Mouse (Mus musculus) liver, postnatal 0 days (tissue): ENCODE results near the gene Tspan13. TPM values are rescaled to one million over a fixed set of nuclear protein-coding genes. Genes with fewer than 3 reads are reported as not detected.

Experiments
- ATAC-seq: fragments of 200-750 bp; cut with Nextera tagmentation; 2 replicates; pipeline ENCODE4 v1.8.0; 2017; ENCODE audit warnings: mild to moderate bottlenecking, moderate library complexity
- DNase-seq: peaks from one replicate; pipeline ENCODE4 v3.0.0-alpha.2; 2016
- H3K27ac ChIP-seq: fragments of 300-500 bp; sonication (generic); 2 replicates; pipeline ENCODE4 v1.5.1; 2014; ENCODE audit warnings: antibody characterized with exemption, moderate library complexity, mild to moderate bottlenecking, low read depth
- H3K27me3 ChIP-seq: fragments of 300-500 bp; sonication (generic); 2 replicates; pipeline ENCODE4 v1.6.1; 2014; ENCODE audit warnings: low read length, control low read depth, mixed read lengths; ENCODE audit not compliant: insufficient read depth
- H3K36me3 ChIP-seq: fragments of 300-500 bp; sonication (generic); replicated peaks from 2 replicates; pipeline ENCODE4 v1.6.1; 2014; ENCODE audit warnings: mild to moderate bottlenecking, control low read depth, low read length, moderate library complexity, mixed read lengths; ENCODE audit not compliant: insufficient read depth
- H3K4me1 ChIP-seq: fragments of 300-500 bp; sonication (generic); 2 replicates; pipeline ENCODE4 v1.6.1; 2014; ENCODE audit warnings: antibody characterized with exemption, mild to moderate bottlenecking, control low read depth; ENCODE audit not compliant: insufficient read depth
- H3K4me2 ChIP-seq: fragments of 300-500 bp; sonication (generic); 2 replicates; pipeline ENCODE4 v1.6.1; 2014; ENCODE audit warnings: low read depth, mild to moderate bottlenecking, low read length, moderate library complexity, mixed read lengths
- H3K4me3 ChIP-seq: fragments of 300-500 bp; sonication (generic); 2 replicates; pipeline ENCODE4 v1.5.1; 2014; ENCODE audit warnings: low read depth, low read length
- H3K9ac ChIP-seq: fragments of 300-500 bp; sonication (generic); replicated peaks from 2 replicates; pipeline ENCODE4 v1.6.1; 2014; ENCODE audit warnings: mild to moderate bottlenecking, moderate library complexity
- H3K9me3 ChIP-seq: fragments of 300-500 bp; sonication (generic); 2 replicates; pipeline ENCODE4 v1.6.1; 2016; ENCODE audit warnings: mild to moderate bottlenecking, control low read depth, low read length, mixed read lengths
- CTCF ChIP-seq: sonication (generic); IDR thresholded peaks from 2 replicates; pipeline ENCODE4 v1.5.1; 2016; ENCODE audit warnings: antibody characterized with exemption, low read depth
- EP300 ChIP-seq: IDR thresholded peaks from 2 replicates; pipeline ENCODE4 v1.6.1; 2016; ENCODE audit warnings: antibody characterized with exemption, low read depth, mild to moderate bottlenecking
- WGBS: fragments of 180-500 bp; shearing (Covaris S2); extraction: QIAGEN DNeasy Blood & Tissue Kit; methylation state at CpG from one replicate; pipeline ENCODE4 v1.1.7; 2014; ENCODE audit not compliant: insufficient replicate concordance; 5-methylcytosine and 5-hydroxymethylcytosine counted together
- polyA plus RNA-seq: library from polyadenylated mRNA; unstranded; fragments of >200 nt; fragmentation: Nextera tagmentation; extraction: Ambion mirVana; gene quantifications from 2 replicates; pipeline ENCODE4 v1.2.1, GENCODE M21; 2015

Tspan13 gene
- polyA plus RNA-seq, 1 experiment from 2014 or later = 19.7 TPM

- Histone ChIP-seq H3K4me3 (no peak overlapping the region), H3K4me1 (peaks cover 7% of the 10 kb centered on the region; the same call in 1 of the 2 replicates), H3K9ac (no peak overlapping the region), H3K9me3 (no peaks in the 10 kb centered on the region), H3K4me2 (no peak overlapping the region), H3K36me3 (no peaks in the 10 kb centered on the region), H3K27ac (no peak overlapping the region), H3K27me3 (0 out of 2 replicates have a peak, but pooled peaks cover 4% of the 10 kb centered on the region)
- TF ChIP-seq CTCF (no peak), EP300 (no peak)
- WGBS = 62% methylated on average over 5 of the region's 5 CpGs
- DNase-seq (no peak), ATAC-seq (no peak)
These were observed 62.7 kb downstream of the Tspan13 start for GRCm38 (mm10) chr12:35979625-35980024.

GRCm38 (mm10) chr12:35977633-35978246 is 64.6 kb downstream of the Tspan13 start:
- Histone ChIP-seq H3K4me3 (no peak overlapping the region), H3K4me2 (no peak overlapping the region), H3K9ac (no peak overlapping the region), H3K27ac (no peak overlapping the region), H3K27me3 (0 out of 2 replicates have a peak, but pooled peaks cover 4% of the 10 kb centered on the region), H3K4me1 (0 out of 2 replicates have a peak, but pooled peaks cover 4% of the 10 kb centered on the region), H3K9me3 (no peaks in the 10 kb centered on the region), H3K36me3 (no peaks in the 10 kb centered on the region)
- ATAC-seq (no peak), DNase-seq (no peak)
- no peak for TF ChIP-seq EP300
- WGBS = 51% methylated on average over 6 of the region's 6 CpGs

- no peak overlapping the region for H3K9ac ChIP-seq
- H3K27me3 ChIP-seq = 0 out of 2 replicates have a peak, but pooled peaks cover 4% of the 10 kb centered on the region
- H3K36me3 ChIP-seq = no peaks in the 10 kb centered on the region
- ATAC-seq (no peak), DNase-seq (no peak)
- no peak overlapping the region for H3K4me2 ChIP-seq
- no peak overlapping the region for H3K27ac ChIP-seq
- WGBS = 55% methylated on average over 3 of the region's 3 CpGs
- H3K9me3 ChIP-seq = no peaks in the 10 kb centered on the region
- TF ChIP-seq CTCF (no peak), EP300 (no peak)
- H3K4me1 ChIP-seq = no peaks in the 10 kb centered on the region
- no peak overlapping the region for H3K4me3 ChIP-seq
These were observed 66.4 kb downstream of the Tspan13 start for GRCm38 (mm10) chr12:35975898-35976297.

DNA sequence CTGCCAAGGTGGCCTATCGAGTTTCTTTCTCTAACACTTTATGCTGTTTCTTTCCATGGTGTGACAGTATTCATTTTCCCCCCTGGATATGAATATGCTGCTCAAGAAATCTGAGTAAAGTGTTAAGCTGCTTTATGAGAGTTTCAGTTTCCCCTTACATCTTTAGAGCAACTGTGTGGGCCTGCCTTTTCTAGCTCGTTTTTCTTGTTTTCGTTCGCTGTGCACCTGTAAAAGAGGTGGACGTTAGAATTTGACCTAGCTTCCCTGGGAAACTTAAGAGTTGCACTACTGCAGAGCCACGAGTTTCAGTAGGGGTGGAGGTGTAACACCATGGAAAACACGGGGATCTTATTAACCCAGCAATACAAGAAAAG is 75.5 kb downstream of the Tspan13 start:
- Histone ChIP-seq H3K27ac (no peak overlapping the region), H3K9me3 (no peaks in the 10 kb centered on the region), H3K36me3 (no peaks in the 10 kb centered on the region), H3K4me1 (no peaks in the 10 kb centered on the region), H3K9ac (no peak overlapping the region), H3K4me2 (no peak overlapping the region), H3K27me3 (no peaks in the 10 kb centered on the region), H3K4me3 (no peak overlapping the region)
- DNase-seq (no peak), ATAC-seq (no peak)
- WGBS = 67% methylated on average over 7 of the region's 7 CpGs
- TF ChIP-seq EP300 (no peak), CTCF (no peak)

DNA sequence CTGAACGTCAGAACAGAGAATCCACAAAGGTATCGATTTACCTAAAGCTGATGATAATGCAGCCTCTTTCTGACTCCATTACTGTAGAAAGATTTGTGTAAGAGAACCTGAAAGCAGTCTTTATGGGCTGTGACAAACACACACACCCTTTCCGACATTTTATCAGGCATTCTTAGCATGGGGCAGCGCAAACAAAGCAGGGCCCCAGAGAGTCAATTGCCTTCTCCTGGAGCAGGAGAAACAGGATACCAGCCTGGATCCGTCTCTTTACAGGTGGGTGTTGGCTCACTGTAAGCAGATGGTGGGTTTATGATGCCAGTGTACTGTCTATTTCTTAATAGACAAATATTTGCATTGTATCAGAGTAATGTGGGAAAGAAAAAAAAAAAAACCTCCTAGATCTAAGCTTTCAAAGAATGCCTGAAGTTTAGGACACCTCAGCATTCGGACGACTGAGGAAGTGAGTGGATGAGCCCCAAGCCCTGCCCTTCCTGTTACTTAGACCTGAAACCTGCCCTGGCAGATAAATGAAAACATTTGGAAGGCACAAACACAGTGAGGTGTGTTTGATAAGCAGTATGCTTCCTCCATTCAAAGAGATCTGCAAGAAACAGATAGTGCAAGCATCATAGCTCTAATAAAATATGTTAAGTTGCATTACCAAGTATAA is 76.1 kb downstream of the Tspan13 start:
- Histone ChIP-seq H3K9me3 (no peaks in the 10 kb centered on the region), H3K4me3 (no peak overlapping the region), H3K27ac (no peak overlapping the region), H3K4me1 (no peaks in the 10 kb centered on the region), H3K27me3 (no peaks in the 10 kb centered on the region), H3K9ac (no peak overlapping the region), H3K36me3 (no peaks in the 10 kb centered on the region), H3K4me2 (no peak overlapping the region)
- DNase-seq (no peak), ATAC-seq (peak; percentile 69)
- 41% methylated on average over 7 of the region's 7 CpGs for WGBS
- TF ChIP-seq CTCF (no peak), EP300 (peak; percentile 66; the same call in 1 of the 2 replicates)

Other genes with a start within 250 kb of the Tspan13 start
- not detected in 2 replicates for gene Agr3, start 116.9 kb downstream of the Tspan13 start, polyA plus RNA-seq
- not detected in 2 replicates for gene Agr2, start 49.6 kb downstream of the Tspan13 start, polyA plus RNA-seq
- 5.9 and 6.4 TPM in 2 replicates for gene Ankmy2, start 114.6 kb upstream of the Tspan13 start, polyA plus RNA-seq
- gene Bzw2, start 115.6 kb upstream of the Tspan13 start, polyA plus RNA-seq = 27.9 and 29.6 TPM in 2 replicates
- not detected in 2 replicates for gene Lrrc72, start 210.9 kb upstream of the Tspan13 start, polyA plus RNA-seq